Mouse (Mus musculus) right cerebral cortex, postnatal 4 days (tissue): ENCODE data around the gene Ccdc9b.
A peak's percentile ranks its signal among the peaks of the same experiment; 100 is the strongest.

ENCODE experiments used
- DNase-seq: peaks from one replicate; pipeline ENCODE4 v3.0.0-alpha.2; 2022

The Ccdc9b gene

DNA sequence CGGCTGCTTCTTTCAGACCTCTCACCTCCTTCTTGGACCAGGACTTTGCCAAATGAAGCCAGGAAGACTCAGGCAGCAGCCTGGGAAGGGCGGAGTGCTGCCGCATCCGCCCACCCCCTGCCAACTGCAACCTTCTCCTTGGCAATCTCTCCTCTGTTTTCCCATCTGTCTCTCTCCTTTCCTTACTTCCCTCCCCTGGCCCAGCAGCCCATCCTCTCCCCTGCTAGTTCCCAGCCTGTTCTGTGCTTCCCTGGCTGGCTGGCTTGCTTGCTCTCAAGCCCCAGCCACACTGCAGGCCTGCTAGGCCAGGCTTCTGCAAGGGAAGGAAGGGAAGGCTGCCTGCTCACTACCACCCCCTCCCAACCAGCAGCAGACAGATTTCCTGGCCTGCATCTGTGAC lies 13.4 kb upstream of the Ccdc9b start:
- no peak for DNase-seq

DNA sequence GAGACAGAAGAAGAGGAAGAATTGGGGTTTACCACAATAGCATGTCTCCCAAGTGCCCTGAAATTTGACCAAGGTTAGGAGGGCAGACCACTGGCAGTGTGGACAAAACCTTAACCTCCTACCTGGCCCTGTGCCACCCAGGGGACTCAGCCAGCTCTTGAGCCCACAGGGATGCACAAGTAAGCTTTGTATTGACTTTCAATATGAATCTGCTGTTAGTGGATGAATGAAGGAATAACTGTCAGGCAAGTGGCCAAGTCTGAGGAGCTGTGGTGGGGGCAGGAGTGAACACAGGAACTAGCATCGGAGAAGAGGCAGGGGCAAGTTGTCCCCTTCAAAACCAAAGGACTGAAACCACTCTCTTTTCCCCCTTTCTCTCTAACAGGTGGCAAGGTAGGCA lies 12.9 kb upstream of the Ccdc9b start:
- DNase-seq, result no peak

- no peak for DNase-seq
Observed at GRCm38 (mm10) chr2:118774536-118774935, 12.1 kb upstream of the Ccdc9b start.

DNA sequence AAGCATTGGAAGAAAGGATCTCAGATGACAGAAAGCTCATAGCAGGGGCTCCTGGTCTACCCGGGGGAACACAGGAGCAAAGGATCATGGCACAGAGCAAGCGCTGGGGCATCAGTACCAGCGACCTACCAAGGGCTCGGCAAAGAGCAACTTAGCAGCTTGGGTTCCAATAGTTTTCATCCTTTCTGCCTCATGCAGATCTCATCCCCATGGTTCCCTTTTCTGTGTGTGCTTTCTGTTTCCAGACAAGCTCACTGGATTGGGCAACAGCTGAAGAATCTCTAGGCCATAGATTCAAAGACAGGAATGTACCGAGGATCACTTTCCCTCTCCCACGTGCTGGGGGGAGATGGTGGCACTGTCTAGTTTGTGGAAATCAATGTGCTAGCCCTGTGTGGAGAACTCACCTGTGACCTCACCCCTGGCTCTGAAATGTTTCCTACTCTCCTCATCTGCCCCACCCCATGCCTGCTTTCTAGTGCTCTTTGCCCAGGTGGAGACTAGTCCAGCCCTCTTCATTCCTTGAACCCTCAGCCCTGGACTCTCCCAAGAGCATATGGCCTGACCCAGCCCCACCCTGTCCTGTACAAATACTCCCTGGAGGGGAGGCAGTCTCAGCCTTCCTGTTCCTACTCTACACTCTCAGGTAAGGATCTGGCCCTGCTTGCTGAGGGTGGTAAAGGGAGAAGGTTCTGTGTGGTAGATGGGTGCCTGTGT lies 9.9 kb upstream of the Ccdc9b start, which contains the start of gene Phgr1:
TSS of gene Phgr1 (plus strand) at position 612 of the 717 bp plus-strand sequence.
- no peak for DNase-seq

DNA sequence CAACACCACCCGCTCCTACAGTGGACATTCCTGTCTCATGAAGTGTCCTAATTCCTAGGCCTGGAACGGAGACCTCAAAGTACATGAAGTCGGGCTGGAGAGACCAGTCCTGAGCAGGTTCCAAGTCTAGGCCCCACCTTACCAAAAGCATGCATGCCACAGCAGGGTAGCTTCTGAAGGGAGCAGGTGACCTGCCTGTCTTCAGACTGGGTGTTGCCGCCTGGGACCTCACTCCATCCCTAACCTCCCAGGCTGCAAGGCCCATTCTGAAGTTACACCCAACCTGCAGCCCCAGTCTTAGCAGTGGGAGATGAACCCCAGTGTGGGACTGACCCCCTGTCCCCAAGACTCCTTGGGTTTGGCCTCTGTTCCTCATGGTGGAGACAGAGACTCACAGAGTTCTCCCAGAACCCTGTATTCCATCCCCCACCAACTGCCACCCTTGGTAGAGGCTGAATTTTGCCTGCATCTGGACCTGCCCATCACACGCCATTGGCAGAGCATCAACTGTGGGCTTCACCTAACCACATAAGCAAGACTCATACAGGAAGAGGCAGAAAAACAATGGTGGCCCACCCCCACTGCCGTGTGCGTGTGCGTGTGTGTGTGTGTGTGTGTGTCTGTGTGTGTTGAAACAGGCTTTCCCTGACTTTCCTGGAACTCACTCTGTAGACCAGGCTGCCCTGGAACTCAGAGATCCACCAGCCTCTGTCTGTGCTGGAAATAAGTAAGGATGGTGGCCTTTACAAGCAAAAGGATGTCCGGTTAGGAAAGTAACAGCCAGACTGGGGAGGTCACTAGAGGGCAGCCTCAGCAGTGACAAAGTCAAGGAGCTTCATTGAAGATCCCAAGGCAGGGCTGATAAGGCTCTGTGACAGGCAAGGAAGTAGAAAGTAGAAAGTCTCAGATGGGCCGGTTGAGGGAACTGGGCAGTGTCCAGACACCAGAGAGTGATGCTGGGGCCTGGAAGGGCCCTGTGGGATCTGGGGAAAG lies 3.9 kb upstream of the Ccdc9b start:
- no peak for DNase-seq

GRCm38 (mm10) chr2:118764875-118765274 lies 2.4 kb upstream of the Ccdc9b start:
- no peak for DNase-seq

- peak; percentile 52 for DNase-seq
Observed at GRCm38 (mm10) chr2:118764094-118764831, 1.8 kb upstream of the Ccdc9b start.

GRCm38 (mm10) chr2:118763469-118763868 lies 1.0 kb upstream of the Ccdc9b start:
- DNase-seq, result no peak

GRCm38 (mm10) chr2:118762784-118763148 lies 305 bp upstream of the Ccdc9b start:
- no peak for DNase-seq

- no peak for DNase-seq
Observed at GRCm38 (mm10) chr2:118761358-118761757, 1.1 kb downstream of the Ccdc9b start.

- no peak for DNase-seq
Observed at GRCm38 (mm10) chr2:118760311-118761025, 2.0 kb downstream of the Ccdc9b start.

GRCm38 (mm10) chr2:118759828-118760227 lies 2.6 kb downstream of the Ccdc9b start:
- DNase-seq, result peak; percentile 53

DNA sequence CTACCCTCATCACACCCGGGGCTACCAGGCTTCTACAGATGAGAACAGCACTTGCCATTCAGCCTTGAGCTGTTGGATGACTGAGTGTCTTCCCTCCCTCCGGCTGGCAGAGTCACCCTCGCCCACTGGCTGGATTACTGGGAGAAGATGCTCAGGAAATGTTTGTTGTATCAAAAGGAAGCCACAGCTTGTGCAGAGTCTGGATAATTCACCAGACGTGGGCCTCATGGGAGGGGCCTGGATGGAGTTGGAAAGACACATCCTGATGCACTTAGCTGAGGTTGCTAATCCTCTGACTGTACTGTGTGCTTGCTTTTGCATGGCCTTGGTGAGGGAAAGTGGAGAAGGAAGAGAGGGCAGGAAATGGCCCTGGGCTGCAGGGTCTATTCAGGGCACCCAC lies 6.4 kb downstream of the Ccdc9b start:
- no peak for DNase-seq

- no peak for DNase-seq
Observed at GRCm38 (mm10) chr2:118755407-118755806, 7.1 kb downstream of the Ccdc9b start.

GRCm38 (mm10) chr2:118754143-118754542 lies 8.3 kb downstream of the Ccdc9b start:
- no peak for DNase-seq

DNA sequence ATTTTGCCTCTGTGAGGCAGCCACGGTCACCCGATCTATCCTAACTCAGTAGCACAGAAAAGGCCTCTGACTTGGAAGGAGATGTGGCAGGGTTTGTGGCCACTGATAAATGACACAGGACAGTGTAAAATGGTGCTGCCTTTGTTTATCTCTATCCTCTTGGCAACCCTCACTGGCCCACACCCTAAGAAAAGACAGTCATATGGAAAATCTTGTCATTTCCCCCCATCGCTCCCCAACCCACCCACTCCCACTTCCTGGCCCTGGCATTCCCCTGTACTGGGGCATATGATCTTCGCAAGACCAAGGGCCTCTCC lies 9.7 kb downstream of the Ccdc9b start:
- DNase-seq, result no peak

GRCm38 (mm10) chr2:118751896-118752791 lies 10.3 kb downstream of the Ccdc9b start:
- DNase-seq, result no peak

DNA sequence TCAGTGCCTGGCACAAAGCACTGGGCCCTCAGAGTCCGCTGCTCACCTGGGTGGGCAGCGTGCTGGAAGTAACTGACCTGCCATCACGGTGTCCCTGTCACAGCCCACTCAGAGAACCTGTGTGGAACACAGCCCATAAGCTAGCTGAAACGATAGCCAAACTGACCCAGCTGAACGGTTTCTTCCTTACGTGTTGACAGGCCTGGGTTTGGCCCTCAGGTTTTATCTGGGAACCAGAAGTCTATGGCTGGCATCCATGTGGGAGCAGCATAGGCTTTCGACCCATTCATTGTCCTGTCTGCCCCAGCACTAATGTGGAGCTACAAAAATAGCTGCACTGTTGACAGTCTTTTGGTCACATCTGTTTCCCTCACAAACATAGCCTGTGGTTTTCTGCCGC lies 12.0 kb downstream of the Ccdc9b start:
- no peak for DNase-seq

GRCm38 (mm10) chr2:118749341-118749884 lies 13.0 kb downstream of the Ccdc9b start:
- DNase-seq, result no peak

DNA sequence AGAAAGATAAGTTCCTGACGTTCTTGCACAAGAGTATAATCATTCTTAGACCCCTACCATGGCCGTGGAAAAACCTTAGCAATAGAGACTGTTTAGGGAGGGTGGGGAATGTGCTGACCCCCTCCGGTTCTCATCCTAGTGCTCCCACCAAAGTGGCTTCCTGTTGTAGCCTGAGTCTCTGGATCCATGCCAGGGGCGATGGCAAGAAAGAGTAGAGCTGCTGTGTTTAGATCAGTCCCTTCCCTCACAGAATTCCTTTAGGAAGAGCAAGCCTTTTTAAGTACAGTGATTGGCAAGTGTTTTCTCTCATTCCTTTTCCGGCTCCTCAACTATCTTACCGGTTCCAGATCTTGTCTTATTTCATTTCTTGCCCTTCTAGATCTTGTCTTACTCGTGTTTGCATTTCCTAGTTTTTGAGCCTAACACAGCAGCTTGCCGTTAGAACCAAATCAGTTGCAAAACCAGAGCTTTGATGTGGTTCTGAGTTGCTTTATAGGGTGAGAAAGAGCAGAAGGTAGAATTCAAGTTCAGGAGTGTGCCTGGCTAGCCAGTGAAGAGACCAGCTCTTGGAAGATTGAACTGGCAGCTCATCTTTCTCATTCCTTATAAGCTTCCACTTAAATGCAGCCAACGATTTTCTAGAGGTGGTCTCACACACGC lies 15.0 kb downstream of the Ccdc9b start:
- peak; percentile 47 for DNase-seq
